Mouse (Mus musculus) fat pad, adult 2 months (tissue): ENCODE results near the gene BC037034.

ENCODE experiments used
- DNase-seq: peaks from one replicate; pipeline ENCODE4 v3.0.0-alpha.2; 2011; ENCODE audit warnings: low read depth, low spot score; ENCODE audit errors: extremely low read depth

BC037034 gene

GRCm38 (mm10) chr5:138263260-138264206 lies at the start of gene BC037034:
Gene BC037034 (minus strand): TSS chr5:138264033.
- no peak for DNase-seq

GRCm38 (mm10) chr5:138312795-138313194 lies 49.0 kb upstream of the BC037034 start:
- DNase-seq = no peak

GRCm38 (mm10) chr5:138299613-138300012 lies 35.8 kb upstream of the BC037034 start:
- DNase-seq = no peak

GRCm38 (mm10) chr5:138294158-138294557 lies 30.3 kb upstream of the BC037034 start:
- no peak for DNase-seq

GRCm38 (mm10) chr5:138291638-138292037 lies 27.8 kb upstream of the BC037034 start:
- DNase-seq = no peak

GRCm38 (mm10) chr5:138287861-138288260 lies 24.0 kb upstream of the BC037034 start:
- DNase-seq = no peak

GRCm38 (mm10) chr5:138283540-138283939 lies 19.7 kb upstream of the BC037034 start:
- no peak for DNase-seq

GRCm38 (mm10) chr5:138281798-138282197 lies 18.0 kb upstream of the BC037034 start:
- no peak for DNase-seq

- no peak for DNase-seq
These were observed 17.0 kb upstream of the BC037034 start for GRCm38 (mm10) chr5:138280829-138281228.

GRCm38 (mm10) chr5:138280425-138280768 lies 16.6 kb upstream of the BC037034 start:
- DNase-seq = no peak

- DNase-seq = peak; percentile 79
These were observed 16.0 kb upstream of the BC037034 start, which contains the start of the genes Gm43720, Gpc2 and Stag3 for GRCm38 (mm10) chr5:138279585-138280424. Gene Gm43720 (minus strand): TSS chr5:138279958. Gene Gpc2 (minus strand): TSS chr5:138280005. Gene Stag3 (plus strand): TSS chr5:138280240.

- no peak for DNase-seq
These were observed 14.2 kb upstream of the BC037034 start for GRCm38 (mm10) chr5:138277994-138278393.

- no peak for DNase-seq
These were observed 11.6 kb upstream of the BC037034 start for GRCm38 (mm10) chr5:138275216-138276050.

- DNase-seq = no peak
These were observed 10.4 kb upstream of the BC037034 start for GRCm38 (mm10) chr5:138274186-138274585.

- DNase-seq = no peak
These were observed 8.6 kb upstream of the BC037034 start, which contains the start of gene Gal3st4 for GRCm38 (mm10) chr5:138272409-138272923. Gene Gal3st4 (minus strand): TSS chr5:138272840.

- no peak for DNase-seq
These were observed 7.4 kb upstream of the BC037034 start for GRCm38 (mm10) chr5:138271232-138271631.

GRCm38 (mm10) chr5:138268980-138269379 lies 5.1 kb upstream of the BC037034 start:
- no peak for DNase-seq

GRCm38 (mm10) chr5:138267114-138267513 lies 3.3 kb upstream of the BC037034 start:
- no peak for DNase-seq

GRCm38 (mm10) chr5:138265712-138266111 lies 1.9 kb upstream of the BC037034 start:
- no peak for DNase-seq

GRCm38 (mm10) chr5:138264207-138264578 lies 360 bp upstream of the BC037034 start:
- no peak for DNase-seq
